In genomic region chr5:139448025-139448424, GRCm38 (mm10) we compare ENCODE assay signal across 22 mouse cellular contexts. TPM values are rescaled to one million over a fixed set of nuclear protein-coding genes. Genes with fewer than 3 reads are reported as not detected.
A peak's percentile ranks its signal among the peaks of the same experiment; 100 is the strongest.
DNase-seq lines count a peak whose midpoint lies in the region; ATAC-seq and TF ChIP-seq lines count a peak whose summit lies in the region.
"Had no signal": no experiment of that assay in that cellular context is flagged by ENCODE, and none has a peak within 500 bp of the region (broad histone marks: within the 10 kb centered on the region; RNA-seq: fewer than 3 reads in every experiment).

No protein-coding gene starts in this region.

- no peaks in the 10 kb centered on the region for H3K9me3 ChIP-seq in kidney, postnatal 0 days (replicated peaks; ENCODE audit: low read length)
- H3K9me3 ChIP-seq in liver, embryonic 12.5 days (replicated peaks) = no peaks in the 10 kb centered on the region
- no peaks in the 10 kb centered on the region for H3K9me3 ChIP-seq in liver, embryonic 11.5 days (ENCODE audit: control insufficient read depth, low read length)
- H3K9me3 ChIP-seq: embryonic facial prominence, embryonic 12.5 days; heart, embryonic 10.5 days; limb, embryonic 15.5 days; midbrain, embryonic 12.5 days; neural tube, embryonic 15.5 days had no signal

- H3K4me2 ChIP-seq in kidney, postnatal 0 days (ENCODE audit: low read length) = no peak overlapping the region
- H3K4me2 ChIP-seq in liver, embryonic 12.5 days = no peak overlapping the region
- no peak overlapping the region for H3K4me2 ChIP-seq in liver, embryonic 11.5 days
- H3K4me2 ChIP-seq: embryonic facial prominence, embryonic 12.5 days; limb, embryonic 15.5 days; midbrain, embryonic 12.5 days; neural tube, embryonic 15.5 days had no signal

- ATAC-seq in frontal cortex, adult (ENCODE audit: low TSS enrichment) = peak; percentile 81
- ATAC-seq in kidney, postnatal 0 days (replicated peaks; ENCODE audit: low FRiP score, low read depth) = no peak
- ATAC-seq in liver, embryonic 12.5 days = no peak
- ATAC-seq in liver, embryonic 11.5 days (replicated peaks; ENCODE audit: low FRiP score) = no peak
- ATAC-seq: CD4-positive, CD25-positive, alpha-beta regulatory T cell, adult 4 months; forebrain, postnatal 0 days; hindbrain, embryonic 16.5 days; intestine, embryonic 16.5 days had no signal

- 35% methylated on average over 6 of the region's 6 CpGs for WGBS in kidney, postnatal 0 days
- 63% methylated on average over 6 of the region's 6 CpGs for WGBS in liver, embryonic 12.5 days (ENCODE audit: insufficient replicate concordance)
- 67% methylated on average over 6 of the region's 6 CpGs for WGBS in liver, embryonic 11.5 days

- H3K27ac ChIP-seq in kidney, postnatal 0 days = no peak overlapping the region
- 0 out of 2 replicates have a peak overlapping the region, but pooled peaks have one; percentile 2 for H3K27ac ChIP-seq in liver, embryonic 12.5 days
- no peak overlapping the region for H3K27ac ChIP-seq in liver, embryonic 11.5 days (ENCODE audit: low read depth, low read length)
- H3K27ac ChIP-seq: embryonic facial prominence, embryonic 12.5 days; gastrocnemius, adult 2 months; heart, embryonic 10.5 days; limb, embryonic 15.5 days; midbrain, embryonic 12.5 days; neural tube, embryonic 15.5 days had no signal

- H3K4me1 ChIP-seq in kidney, postnatal 0 days (replicated peaks; ENCODE audit: insufficient read depth, low read length) = peaks cover 8% of the 10 kb centered on the region; the same call in 1 of the 2 replicates
- H3K4me1 ChIP-seq in liver, embryonic 12.5 days = peaks cover 24% of the 10 kb centered on the region
- peaks cover 14% of the 10 kb centered on the region for H3K4me1 ChIP-seq in liver, embryonic 11.5 days (replicated peaks; ENCODE audit: control insufficient read depth, insufficient read depth, low read length)

- DNase-seq in frontal cortex, postnatal 25 days (ENCODE audit: low spot score in 2 of 2) = no peak
- DNase-seq in kidney, postnatal 0 days (ENCODE audit: low spot score) = peak; percentile 72
- no peak for DNase-seq in kidney, adult 9 months
- no peak for DNase-seq in liver, embryonic 11.5 days (ENCODE audit: low spot score)
- peak; percentile 61 for DNase-seq in brain, adult 2 months (ENCODE audit: low read depth, low spot score)
- DNase-seq: adrenal gland, postnatal 25 days; forebrain, postnatal 0 days; gastrocnemius, adult 2 months; kidney, postnatal 36 days; lung, adult 18-20 months; lung, postnatal 14 days; spleen, adult 18-20 months had no signal

- no peaks in the 10 kb centered on the region for H3K36me3 ChIP-seq in kidney, postnatal 0 days (ENCODE audit: insufficient read depth, low read length)
- H3K36me3 ChIP-seq in liver, embryonic 12.5 days = peaks cover 13% of the 10 kb centered on the region
- H3K36me3 ChIP-seq in liver, embryonic 11.5 days (ENCODE audit: control insufficient read depth, insufficient read depth, low read length) = peaks cover under 1% of the 10 kb centered on the region; the same call in 1 of the 2 replicates
- H3K36me3 ChIP-seq: midbrain, embryonic 12.5 days had no signal

- no peak overlapping the region for H3K9ac ChIP-seq in kidney, postnatal 0 days (ENCODE audit: low read depth, low read length)
- H3K9ac ChIP-seq in liver, embryonic 12.5 days = no peak overlapping the region
- no peak overlapping the region for H3K9ac ChIP-seq in liver, embryonic 11.5 days (ENCODE audit: low read depth, low read length)
- H3K9ac ChIP-seq: embryonic facial prominence, embryonic 12.5 days; forebrain, postnatal 0 days; limb, embryonic 15.5 days; midbrain, embryonic 12.5 days; neural tube, embryonic 15.5 days had no signal

- TF ChIP-seq CTCF in kidney, postnatal 0 days (IDR thresholded peaks at IDR 0.05; ENCODE audit: low read depth) = no peak

- no peaks in the 10 kb centered on the region for H3K27me3 ChIP-seq in kidney, postnatal 0 days (ENCODE audit: insufficient read depth, low read length)
- no peaks in the 10 kb centered on the region for H3K27me3 ChIP-seq in liver, embryonic 12.5 days (replicated peaks)
- no peaks in the 10 kb centered on the region for H3K27me3 ChIP-seq in liver, embryonic 11.5 days (replicated peaks; ENCODE audit: control insufficient read depth, insufficient read depth, low read length)
- H3K27me3 ChIP-seq: embryonic facial prominence, embryonic 12.5 days; limb, embryonic 15.5 days; midbrain, embryonic 12.5 days; neural tube, embryonic 15.5 days had no signal

- no peak overlapping the region for H3K4me3 ChIP-seq in kidney, postnatal 0 days (replicated peaks; ENCODE audit: low read depth, low read length)
- no peak overlapping the region for H3K4me3 ChIP-seq in liver, embryonic 12.5 days
- H3K4me3 ChIP-seq in liver, embryonic 11.5 days (ENCODE audit: low read depth, low read length) = no peak overlapping the region
- H3K4me3 ChIP-seq: embryonic facial prominence, embryonic 12.5 days; gastrocnemius, adult 2 months; heart, embryonic 10.5 days; limb, embryonic 15.5 days; midbrain, embryonic 12.5 days; neural tube, embryonic 15.5 days had no signal

RNA-seq across cellular contexts. Expression of gene 3110082I17Rik, which starts 12.3 kb away (rescaled TPM):
- 25.6 and 26.6 TPM in 2 replicates for polyA plus RNA-seq in kidney, postnatal 0 days (2015; fragmentation: Nextera tagmentation; extraction: Ambion mirVana)
- polyA plus RNA-seq in liver, embryonic 12.5 days (2016; fragmentation: Nextera tagmentation; extraction: Ambion mirVana) = 30.6 and 33.5 TPM in 2 replicates
- polyA plus RNA-seq in liver, embryonic 11.5 days (2014; fragmentation: Nextera tagmentation; extraction: Ambion mirVana) = 49.4 and 52.0 TPM in 2 replicates

RNA-seq across cellular contexts. Expression of gene Gper1, which starts 25.1 kb away (rescaled TPM):
- 11.3 and 11.9 TPM in 2 replicates for polyA plus RNA-seq in kidney, postnatal 0 days (2015; fragmentation: Nextera tagmentation; extraction: Ambion mirVana)
- polyA plus RNA-seq in liver, embryonic 12.5 days (2016; fragmentation: Nextera tagmentation; extraction: Ambion mirVana) = 0.39 and 0.51 TPM in 2 replicates
- 0.38 and 0.58 TPM in 2 replicates for polyA plus RNA-seq in liver, embryonic 11.5 days (2014; fragmentation: Nextera tagmentation; extraction: Ambion mirVana)
- polyA plus RNA-seq: CD4-positive, CD25-positive, alpha-beta regulatory T cell, adult 4 months had no signal

RNA-seq across cellular contexts. Expression of gene Zfand2a, which starts 36.3 kb away (rescaled TPM):
- 6.8 and 7.6 TPM in 2 replicates for polyA plus RNA-seq in kidney, postnatal 0 days (2015; fragmentation: Nextera tagmentation; extraction: Ambion mirVana)
- 3.4 and 3.7 TPM in 2 replicates for polyA plus RNA-seq in liver, embryonic 12.5 days (2016; fragmentation: Nextera tagmentation; extraction: Ambion mirVana)
- 4.6 and 5.7 TPM in 2 replicates for polyA plus RNA-seq in liver, embryonic 11.5 days (2014; fragmentation: Nextera tagmentation; extraction: Ambion mirVana)

RNA-seq across cellular contexts. Expression of gene C130050O18Rik, which starts 42.9 kb away (rescaled TPM):
- 1.2 and 1.5 TPM in 2 replicates for polyA plus RNA-seq in kidney, postnatal 0 days (2015; fragmentation: Nextera tagmentation; extraction: Ambion mirVana)
- polyA plus RNA-seq in liver, embryonic 12.5 days (2016; fragmentation: Nextera tagmentation; extraction: Ambion mirVana) = 0.72 and 0.75 TPM in 2 replicates
- 1.5 and 1.6 TPM in 2 replicates for polyA plus RNA-seq in liver, embryonic 11.5 days (2014; fragmentation: Nextera tagmentation; extraction: Ambion mirVana)
- polyA plus RNA-seq: CD4-positive, CD25-positive, alpha-beta regulatory T cell, adult 4 months had no signal

Comparison
In these comparisons a context has a peak if more than half of its experiments do, and no peak if none do; other contexts are left out.
1. DNase-seq: peak in kidney, postnatal 0 days (single experiment) and brain, adult 2 months (single experiment); none in frontal cortex, postnatal 25 days (0 of 2), kidney, adult 9 months (single experiment) and liver, embryonic 11.5 days (single experiment).